Mouse (Mus musculus) kidney, adult 9 months (tissue): ENCODE measurements around the gene 1500009C09Rik.

ENCODE experiments used
- DNase-seq: peaks from one replicate; pipeline ENCODE4 v3.0.0; 2022

1500009C09Rik gene

GRCm38 (mm10) chr15:82255944-82256383, 3.8 kb downstream of the 1500009C09Rik start:
- no peak for DNase-seq

- peak; percentile 62 for DNase-seq
Measured at GRCm38 (mm10) chr15:82259510-82259909, 7.3 kb downstream of the 1500009C09Rik start.

- peak; percentile 60 for DNase-seq
Measured at GRCm38 (mm10) chr15:82266356-82266755, 14.2 kb downstream of the 1500009C09Rik start.

GRCm38 (mm10) chr15:82268185-82268584, 16.0 kb downstream of the 1500009C09Rik start:
- no peak for DNase-seq

GRCm38 (mm10) chr15:82268783-82269182, 16.6 kb downstream of the 1500009C09Rik start:
- no peak for DNase-seq

- DNase-seq: peak; percentile 54
Measured at GRCm38 (mm10) chr15:82271201-82271600, 19.0 kb downstream of the 1500009C09Rik start.

GRCm38 (mm10) chr15:82272295-82272694, 20.1 kb downstream of the 1500009C09Rik start:
- DNase-seq: no peak

GRCm38 (mm10) chr15:82274593-82274926, 22.4 kb downstream of the 1500009C09Rik start, which contains the start of gene Sept3:
TSS of gene Sept3 (plus strand) at chr15:82274893.
- DNase-seq: no peak

- DNase-seq: no peak
Measured at GRCm38 (mm10) chr15:82274927-82275901, 23.0 kb downstream of the 1500009C09Rik start.

GRCm38 (mm10) chr15:82277591-82277990, 25.4 kb downstream of the 1500009C09Rik start:
- DNase-seq: no peak

GRCm38 (mm10) chr15:82280638-82281037, 28.4 kb downstream of the 1500009C09Rik start:
- no peak for DNase-seq

GRCm38 (mm10) chr15:82286157-82286556, 34.0 kb downstream of the 1500009C09Rik start:
- no peak for DNase-seq

- no peak for DNase-seq
Measured at GRCm38 (mm10) chr15:82290252-82290651, 38.1 kb downstream of the 1500009C09Rik start.

GRCm38 (mm10) chr15:82292851-82293250, 40.7 kb downstream of the 1500009C09Rik start:
- no peak for DNase-seq

GRCm38 (mm10) chr15:82293271-82293711, 41.1 kb downstream of the 1500009C09Rik start:
- DNase-seq: peak; percentile 14

GRCm38 (mm10) chr15:82294059-82294458, 41.9 kb downstream of the 1500009C09Rik start:
- peak; percentile 29 for DNase-seq

- DNase-seq: no peak
Measured at GRCm38 (mm10) chr15:82298764-82299561, 46.8 kb downstream of the 1500009C09Rik start, which contains the start of gene Wbp2nl. TSS of gene Wbp2nl (plus strand) at chr15:82298954.

GRCm38 (mm10) chr15:82307107-82307506, 54.9 kb downstream of the 1500009C09Rik start:
- DNase-seq: no peak

- no peak for DNase-seq
Measured at GRCm38 (mm10) chr15:82308416-82308815, 56.2 kb downstream of the 1500009C09Rik start.
